Mouse (Mus musculus): ENCODE results near the gene Ccdc148.

The Ccdc148 gene

DNA sequence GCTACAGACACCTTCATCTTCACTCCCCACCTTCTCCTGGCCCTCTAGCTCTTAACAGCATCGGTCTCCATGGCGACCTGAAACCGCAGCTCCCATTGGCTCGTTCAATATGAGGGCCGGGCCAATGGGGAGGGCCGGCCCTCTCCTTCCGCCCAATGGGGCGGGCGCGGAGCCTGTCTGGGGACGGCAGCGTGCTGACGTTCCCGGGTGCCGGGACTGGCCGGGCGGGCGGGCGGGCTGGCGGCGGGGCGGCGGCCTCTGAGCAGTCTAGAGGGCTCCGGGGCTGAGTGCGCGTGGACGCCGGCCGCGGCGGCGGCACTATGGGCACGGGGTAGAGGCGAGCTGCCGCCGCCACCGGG is at the start of gene Ccdc148, which contains the start of gene Pkp4:
TSS of gene Ccdc148 (minus strand) at position 79 of the 359 bp plus-strand sequence.
TSS of gene Pkp4 (plus strand) at position 246 of the 359 bp plus-strand sequence.
- peak; percentile 93 for DNase-seq (ENCODE audit: low read depth, low spot score)

DNA sequence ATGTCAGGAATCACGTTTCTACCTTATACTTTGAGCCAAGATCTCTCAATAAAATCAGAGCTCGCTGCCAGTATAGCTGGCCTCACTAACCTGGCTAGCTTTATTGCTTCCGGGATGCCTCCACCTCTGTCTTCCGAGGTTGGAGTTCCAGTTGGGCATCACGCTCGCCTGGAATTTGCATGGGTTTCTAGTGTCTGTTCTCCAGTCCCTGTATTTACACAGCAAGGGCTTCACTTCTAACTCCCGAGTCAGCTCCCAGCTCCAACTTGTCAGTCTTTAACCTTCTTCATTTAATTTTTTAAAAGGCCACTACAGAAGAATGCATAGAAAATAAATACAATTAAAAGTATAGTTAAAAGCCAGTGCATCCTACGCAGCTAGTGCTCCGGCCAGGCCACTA is 47.8 kb upstream of the Ccdc148 start:
- no peak for DNase-seq (ENCODE audit: low read depth, low spot score)

DNA sequence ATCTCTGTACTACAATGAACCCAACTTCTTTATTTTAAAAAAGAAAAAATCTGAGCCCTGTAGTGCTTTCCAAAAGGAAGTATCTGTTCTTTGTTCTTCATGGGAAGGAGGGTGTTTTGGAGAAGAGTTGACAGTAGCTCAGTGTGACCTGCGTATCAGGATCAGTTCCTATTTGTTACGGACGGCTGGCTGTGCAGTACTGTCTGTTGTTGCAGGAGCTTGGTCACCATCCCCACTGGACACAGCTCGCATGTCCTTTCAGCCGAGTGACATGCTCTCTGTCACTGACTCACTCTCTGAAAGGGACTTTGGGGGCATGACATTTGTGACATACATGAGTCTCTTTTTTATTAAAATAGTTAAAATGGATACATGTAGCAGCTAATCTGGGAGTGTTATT is 47.2 kb upstream of the Ccdc148 start:
- no peak for DNase-seq (ENCODE audit: low read depth, low spot score)

DNA sequence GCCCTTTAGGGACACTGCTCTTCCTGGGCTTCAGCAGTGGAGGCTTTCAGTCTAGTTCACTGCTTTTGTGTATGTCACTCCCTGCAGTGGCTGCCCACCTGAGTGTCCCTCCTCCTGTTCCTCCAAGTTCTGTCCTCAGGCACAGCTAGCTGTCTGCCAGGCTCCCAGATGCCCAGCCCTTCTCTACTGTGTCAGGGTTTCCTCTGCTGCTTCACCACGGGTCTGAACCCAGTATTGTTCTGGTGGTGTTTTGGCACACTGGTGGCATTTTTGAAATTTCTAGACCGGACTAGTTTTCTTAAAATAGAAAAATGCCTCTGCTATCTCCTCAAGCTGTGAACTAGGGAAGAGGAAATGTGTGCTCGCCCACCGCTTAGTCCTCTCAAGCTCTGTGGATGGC is 46.8 kb upstream of the Ccdc148 start:
- no peak for DNase-seq (ENCODE audit: low read depth, low spot score)

DNA sequence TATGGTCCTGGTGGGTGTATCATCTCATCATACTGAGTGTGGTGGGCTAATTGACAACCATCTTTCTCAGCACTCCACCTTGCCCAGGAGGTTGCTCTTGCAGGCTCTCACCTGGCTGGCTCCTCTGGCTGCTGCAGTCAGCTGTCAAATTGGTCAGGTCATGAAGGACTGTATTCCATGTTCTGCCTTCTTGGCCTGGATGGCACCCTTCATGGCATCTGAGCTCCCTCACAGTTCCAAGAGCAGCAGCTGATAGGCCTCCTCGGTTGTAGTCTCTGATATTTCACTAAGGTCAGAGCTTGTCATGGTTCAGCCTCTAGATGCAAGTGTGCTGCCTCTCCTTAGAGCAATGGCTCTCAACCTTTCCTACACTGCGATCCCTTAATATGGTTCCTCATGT is 45.7 kb upstream of the Ccdc148 start:
- DNase-seq (ENCODE audit: low read depth, low spot score): no peak

DNA sequence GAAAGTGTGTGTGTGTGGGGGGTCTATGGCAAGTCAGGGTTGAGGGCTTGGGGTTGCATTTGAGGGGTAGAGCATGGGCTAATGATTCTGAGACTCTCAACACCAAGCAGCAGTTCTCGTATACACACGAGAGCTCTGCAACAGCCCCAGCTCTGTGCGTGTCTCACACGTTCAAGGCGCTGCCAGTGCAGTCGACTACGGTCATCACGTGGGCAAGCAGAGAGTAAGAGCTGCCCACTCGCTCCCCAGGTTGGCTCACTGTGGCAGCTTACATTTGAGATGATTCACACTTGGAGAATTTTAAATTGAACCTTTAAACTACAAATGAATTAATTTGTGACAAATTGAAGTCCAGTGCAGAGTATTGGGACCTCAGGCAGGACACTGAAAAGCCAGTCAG is 44.6 kb upstream of the Ccdc148 start:
- DNase-seq (ENCODE audit: low read depth, low spot score): no peak

DNA sequence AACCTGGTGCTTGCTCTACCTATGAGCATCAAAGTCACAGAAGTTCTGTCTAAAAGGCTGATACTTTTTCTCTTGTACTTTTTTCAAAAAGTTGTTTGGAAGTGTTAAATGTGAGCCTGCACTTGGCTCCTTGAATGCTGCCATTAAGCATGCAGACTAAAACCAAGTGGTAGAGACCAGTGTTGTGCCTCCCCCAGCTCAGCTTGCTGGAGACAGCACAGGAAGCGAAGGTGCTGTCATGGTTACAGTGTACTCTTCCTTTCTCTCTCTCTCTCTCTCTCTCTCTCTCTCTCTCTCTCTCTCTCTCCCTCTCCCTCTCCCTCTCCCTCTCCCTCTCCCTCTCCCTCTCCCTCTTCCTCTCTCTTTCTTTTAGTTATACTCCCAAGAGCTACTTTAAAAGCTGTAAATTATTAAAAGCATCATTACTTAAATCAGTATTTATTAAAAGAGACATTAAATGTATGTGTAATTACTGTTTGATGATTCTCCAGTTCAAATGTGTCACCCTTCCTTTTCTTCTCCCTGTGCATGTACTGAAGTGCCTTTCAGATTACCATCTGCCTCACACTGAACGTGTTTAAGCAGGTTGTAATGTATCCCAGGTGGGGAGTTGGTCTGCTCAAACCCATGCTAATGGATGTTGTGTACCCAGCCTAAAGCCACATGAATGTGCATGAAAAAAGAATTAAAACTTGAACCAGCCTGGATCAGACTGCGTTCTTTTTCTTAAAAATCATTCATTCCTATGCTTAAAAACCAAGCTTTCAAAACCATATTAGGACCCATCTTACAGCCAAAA is 43.3 kb upstream of the Ccdc148 start:
- DNase-seq (ENCODE audit: low read depth, low spot score): peak; percentile 14

DNA sequence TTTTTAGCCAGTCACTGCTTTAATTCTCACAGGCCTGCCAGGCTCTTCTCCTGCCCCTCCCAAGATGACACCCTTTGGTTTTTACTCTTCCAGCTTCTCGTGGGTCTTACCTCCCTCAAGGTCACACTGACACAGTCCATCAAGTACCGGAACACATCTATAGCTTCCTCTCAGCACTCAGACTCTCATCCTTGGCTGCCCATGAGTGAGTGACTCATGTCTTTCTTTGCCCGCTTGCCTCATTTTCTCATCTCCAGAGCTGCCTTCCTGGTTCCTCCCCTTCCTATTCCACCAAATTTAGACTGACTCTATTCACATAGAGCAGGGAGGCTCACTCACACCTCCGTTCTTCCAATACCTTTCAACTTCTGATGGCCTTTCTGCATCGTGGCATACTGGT is 42.4 kb upstream of the Ccdc148 start:
- no peak for DNase-seq (ENCODE audit: low read depth, low spot score)

DNA sequence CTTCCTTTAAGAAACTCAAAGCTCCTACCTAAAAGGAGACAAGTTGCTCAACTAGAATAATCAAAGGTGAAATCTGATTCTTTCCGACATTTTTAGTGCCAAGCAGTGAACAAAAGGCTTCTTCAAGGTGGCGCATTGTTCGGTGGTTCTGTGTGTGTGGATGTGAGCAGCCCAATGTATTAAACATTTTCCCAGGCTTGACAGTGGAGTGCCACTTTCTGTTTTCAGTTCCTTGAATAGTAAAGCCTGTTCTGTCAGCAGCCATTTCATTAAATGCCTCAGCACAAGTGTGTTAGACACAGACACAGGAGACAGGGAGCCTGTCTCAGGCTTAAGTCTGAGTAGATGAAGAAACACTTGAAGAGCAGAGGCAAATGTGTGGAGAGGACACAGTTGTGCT is 40.0 kb upstream of the Ccdc148 start:
- DNase-seq (ENCODE audit: low read depth, low spot score): no peak

DNA sequence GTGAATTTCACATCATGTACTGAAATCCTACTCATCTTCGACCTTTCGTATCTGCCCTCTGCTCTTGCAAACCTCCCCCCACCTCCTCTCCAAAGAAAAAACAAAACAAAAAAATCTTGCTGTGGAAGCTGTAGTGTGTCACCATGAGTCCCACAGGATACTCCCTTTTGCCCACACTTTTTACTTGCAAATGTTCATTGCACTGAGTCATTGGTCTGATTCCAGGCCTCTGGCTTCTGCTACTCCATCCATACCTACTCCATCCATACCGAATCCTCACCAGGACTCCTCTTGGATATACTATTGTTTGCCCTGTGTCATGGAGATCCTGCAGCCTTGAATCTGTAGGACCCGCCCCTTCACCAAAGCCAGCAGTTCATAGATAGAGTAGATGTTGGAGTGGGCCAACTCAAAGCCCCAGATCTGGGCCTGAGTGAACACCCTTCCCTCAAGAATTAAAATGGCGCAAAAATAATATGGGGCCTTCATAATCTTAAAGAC is 39.0 kb upstream of the Ccdc148 start:
- DNase-seq (ENCODE audit: low read depth, low spot score): no peak

DNA sequence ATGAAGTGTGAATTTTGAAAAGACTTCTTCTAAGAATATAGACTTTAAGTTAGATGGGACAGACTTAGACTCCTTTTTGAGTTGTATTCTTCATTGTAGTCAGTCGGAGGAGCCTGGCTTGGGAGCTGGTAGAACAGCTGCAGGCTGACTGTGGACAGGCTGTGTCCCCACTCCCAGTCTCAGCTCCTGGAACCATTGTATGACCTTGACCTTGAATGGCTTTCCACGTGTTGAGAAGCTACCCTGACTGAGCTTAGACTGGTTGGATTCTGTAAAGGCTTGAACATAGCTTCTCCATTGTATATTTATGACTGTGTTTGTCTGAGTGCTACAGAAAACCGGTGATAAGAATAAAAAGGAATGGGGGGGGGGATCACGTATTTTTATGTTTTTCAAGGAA is 36.7 kb upstream of the Ccdc148 start:
- DNase-seq (ENCODE audit: low read depth, low spot score): no peak

DNA sequence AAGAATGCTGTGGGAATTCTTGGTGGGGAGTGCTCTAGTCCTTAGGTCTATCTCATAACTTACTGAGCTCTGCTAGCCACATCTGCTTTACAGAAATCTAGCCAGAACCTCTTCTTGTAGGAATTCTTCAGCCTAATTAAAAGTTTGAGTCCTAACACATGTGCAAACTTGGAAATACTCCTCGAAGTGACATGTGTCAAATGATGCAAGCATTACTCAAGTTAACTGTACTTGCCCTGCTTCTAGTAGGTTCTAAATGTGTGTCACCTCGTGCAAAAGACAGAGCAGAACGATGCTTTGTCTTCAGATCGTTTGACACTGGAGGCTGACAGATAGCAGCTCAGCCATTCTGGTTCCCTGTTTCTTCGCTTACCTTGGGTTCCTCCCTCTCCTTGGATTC is 32.6 kb upstream of the Ccdc148 start:
- no peak for DNase-seq (ENCODE audit: low read depth, low spot score)

DNA sequence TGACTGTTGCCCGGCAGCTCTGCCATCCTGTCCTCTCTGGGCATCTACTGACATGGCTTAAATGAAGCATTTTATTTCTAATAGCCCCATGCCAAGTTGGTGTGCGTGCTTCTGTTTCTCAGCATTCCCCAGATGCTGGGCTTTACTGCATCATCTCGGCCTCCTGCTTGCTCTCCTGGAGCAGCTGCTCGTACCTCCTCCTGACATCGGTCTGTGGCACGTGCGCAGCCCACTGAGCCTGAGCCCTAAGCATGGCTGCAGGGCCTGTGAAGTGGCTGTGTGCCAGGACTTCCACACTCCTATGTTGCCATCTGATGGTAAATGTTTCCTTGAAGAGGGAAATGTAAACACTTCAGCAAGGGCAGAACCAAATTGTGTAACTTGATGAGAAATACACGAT is 31.0 kb upstream of the Ccdc148 start:
- DNase-seq (ENCODE audit: low read depth, low spot score): no peak

DNA sequence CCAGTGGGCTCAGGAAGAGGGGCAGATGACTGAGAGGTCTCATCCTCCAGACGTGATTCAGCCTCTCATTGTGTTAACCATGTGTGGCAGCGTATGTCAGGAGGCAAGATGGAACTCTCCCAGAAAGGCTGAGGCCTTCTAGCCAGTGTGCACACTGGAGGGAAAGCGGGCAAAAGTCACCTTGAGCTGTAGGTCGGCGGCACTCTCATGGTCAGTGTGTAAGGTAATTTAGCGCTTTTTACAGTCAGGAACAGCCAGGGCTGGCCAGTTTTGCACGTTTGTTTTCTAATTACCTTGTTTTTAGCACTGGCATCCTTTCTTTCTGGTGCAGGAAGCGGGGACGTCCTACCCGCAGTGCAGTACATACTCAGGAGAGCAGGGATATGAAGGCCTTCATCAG is 29.7 kb upstream of the Ccdc148 start:
- no peak for DNase-seq (ENCODE audit: low read depth, low spot score)

DNA sequence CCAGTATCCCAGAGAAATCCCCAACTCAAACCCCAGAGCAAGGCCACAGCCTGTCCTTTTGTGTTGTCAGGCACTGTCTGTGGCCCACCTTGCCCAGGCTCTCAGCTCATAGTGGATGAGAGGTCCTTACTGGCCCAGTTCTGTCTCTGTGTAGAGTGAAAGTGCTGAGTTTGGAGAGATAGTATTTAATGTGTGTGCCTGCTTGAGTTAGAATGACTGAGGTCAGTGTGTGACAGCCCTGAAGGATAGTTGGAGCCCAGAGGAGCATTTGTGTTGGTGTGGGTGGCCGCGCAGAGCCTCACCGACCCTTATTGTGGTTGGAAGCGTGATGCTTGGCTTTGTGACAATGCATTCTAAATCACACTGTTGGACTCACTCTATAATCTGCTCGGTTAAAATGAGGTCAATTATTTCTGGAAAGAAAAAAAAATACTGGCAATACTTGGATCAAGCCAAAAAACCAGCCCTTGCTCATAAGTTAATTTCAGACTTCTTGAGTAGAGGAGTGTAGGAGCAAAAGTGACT is 29.2 kb upstream of the Ccdc148 start:
- DNase-seq (ENCODE audit: low read depth, low spot score): no peak

DNA sequence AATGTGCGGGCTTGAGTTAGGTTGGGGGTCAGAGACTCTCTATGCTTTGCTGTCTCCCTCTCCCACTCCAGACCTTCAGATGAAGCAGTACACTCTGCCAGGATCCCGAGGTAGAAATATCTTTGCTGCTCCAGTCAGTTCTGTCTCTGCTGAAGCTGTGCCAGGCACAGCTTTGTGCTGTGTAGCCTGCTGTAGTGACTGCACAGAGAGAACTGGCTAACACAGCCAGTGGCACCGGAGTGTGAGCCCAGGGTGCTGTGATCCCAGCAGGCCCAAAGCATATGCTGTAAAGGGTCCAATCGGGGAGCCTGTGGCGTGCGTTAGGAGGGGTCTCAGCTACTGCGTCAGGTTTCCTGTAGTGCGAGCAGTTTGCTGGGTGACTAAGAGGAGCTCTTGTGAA is 27.8 kb upstream of the Ccdc148 start:
- DNase-seq (ENCODE audit: low read depth, low spot score): no peak

DNA sequence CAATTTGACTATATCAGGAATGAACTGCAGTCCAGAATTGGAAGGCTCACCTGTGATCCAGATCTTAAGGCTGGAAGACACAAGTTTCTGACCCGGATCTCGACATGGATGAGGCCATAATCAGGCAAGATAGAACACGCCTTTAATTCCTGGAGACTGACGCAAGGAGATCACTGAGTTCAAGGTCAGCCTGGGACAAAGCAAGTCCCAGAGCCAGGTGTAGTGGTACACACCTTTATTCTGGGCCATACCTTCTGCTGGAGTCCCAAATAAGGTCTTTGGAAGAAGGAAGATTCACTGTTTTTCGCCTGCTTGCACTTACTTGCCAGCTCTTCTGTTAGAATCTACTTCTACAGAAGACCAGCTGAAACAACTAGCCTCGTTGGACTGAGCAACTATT is 26.5 kb upstream of the Ccdc148 start:
- no peak for DNase-seq (ENCODE audit: low read depth, low spot score)

DNA sequence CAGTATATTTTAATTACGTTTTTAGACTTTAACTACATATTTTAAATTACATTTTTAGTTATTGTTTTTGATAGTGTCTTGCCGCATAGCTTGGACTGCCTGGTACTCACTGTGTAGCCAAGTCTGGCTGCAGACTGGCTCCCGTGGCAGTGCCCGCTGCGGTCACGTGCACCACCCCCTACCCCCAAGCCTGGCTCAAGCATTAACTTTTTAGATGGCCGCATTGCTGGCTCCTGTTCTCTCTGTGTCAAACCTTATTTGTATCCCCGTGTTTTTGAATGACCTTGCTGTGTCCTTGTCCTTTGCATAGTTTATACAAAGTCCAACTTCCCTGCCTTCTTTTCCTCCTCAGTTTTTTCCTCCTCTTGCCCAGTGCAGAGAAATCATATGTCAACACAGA is 25.6 kb upstream of the Ccdc148 start:
- no peak for DNase-seq (ENCODE audit: low read depth, low spot score)

DNA sequence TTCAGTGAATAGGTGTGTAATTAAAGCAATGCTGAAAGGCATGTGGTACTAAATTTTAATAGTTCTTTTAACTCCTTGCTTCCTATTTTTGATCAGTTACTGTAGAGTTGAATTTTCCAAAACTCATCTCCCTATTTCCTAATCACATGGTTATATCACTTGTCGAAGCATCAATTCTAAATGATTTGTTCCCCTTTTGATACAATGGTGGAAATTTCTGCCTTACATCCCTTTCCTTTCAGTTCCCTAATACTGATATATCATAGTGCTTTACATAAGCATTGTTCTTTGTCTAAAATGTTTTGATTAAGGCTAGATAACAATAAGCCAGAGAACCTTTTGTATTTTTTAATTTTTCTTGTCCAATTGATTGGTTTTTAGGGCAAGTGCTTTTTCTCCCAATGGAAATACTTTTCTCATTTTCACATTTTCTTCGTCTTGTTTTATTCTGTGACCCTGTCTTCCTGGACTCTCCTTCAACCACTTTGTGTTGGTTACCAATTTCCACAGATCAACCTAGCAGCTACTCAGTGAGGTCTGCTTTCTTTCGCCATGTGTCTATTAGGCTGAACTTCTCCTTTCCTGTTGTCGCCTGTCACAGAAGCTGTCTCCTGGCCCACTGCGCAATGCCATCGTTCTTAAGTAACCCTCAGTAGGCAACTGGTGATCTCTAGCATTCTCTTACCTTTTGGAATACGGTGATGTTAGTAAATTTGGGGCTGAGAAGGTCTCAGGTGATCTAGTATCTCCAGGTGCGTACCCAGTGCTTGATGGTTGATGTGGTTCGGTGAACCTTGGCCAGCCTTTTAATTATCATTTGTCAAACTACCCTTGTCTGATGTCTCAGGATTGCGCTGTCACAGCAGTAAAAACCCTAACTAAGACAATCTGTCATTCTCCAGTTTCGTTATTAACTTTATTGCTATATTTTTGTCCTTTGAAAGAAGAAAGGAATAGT is 23.9 kb upstream of the Ccdc148 start:
- no peak for DNase-seq (ENCODE audit: low read depth, low spot score)

DNA sequence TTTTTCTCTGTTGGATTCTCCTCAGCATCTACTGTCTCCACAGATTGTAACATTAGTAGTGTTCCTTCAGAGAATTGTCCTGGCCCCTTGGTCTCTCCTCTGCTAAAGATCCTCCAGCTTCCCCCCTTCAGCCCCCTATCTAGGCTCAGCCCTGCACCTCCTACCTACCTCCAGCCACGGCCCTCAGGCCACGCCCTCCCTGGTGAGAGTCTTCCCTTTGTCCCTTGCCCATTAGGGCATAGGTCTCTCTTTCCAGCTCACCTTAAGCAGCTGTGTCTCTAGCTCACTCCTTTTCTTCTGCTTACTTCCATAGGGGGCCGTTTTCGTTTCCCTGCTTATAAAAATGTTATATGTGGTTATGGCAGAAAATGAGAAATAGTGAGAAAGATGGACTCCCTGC is 23.1 kb upstream of the Ccdc148 start:
- no peak for DNase-seq (ENCODE audit: low read depth, low spot score)

DNA sequence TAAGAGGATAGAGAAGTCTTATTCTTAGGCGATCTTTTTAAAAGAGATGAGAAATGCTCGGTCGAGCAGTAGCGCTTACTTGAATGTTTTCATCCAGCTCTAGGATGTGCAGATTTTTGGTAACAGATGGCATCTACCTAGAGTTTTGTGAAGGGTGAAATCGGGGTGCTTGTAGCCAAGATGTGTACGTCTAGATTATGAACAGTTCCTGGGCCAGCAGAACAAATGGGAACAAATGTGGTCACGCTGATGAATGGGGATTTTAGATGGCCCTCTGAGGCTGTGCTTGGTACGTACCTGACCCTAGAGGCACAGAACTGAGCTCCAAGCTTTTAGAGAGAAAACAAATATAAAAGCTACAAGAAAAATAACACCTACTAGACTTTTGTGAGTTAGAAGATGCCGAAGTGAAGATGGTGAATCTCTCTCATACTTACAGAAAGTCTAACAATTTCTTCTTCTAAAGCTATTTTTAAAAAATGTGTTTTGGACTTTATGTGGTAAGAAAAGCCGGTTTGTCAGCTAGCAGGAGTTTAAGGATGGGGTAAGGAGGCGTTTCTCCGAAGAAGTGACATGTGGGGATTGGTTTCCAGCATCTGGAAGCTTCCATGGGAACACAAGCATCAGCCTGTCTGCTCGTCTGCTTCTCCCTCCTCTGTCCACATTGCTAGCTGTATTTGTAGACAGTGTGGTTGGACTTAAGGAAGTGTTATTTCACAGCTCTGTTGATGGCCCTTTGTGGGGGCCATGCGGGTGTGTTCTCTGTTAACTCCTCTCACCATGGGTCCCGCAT is 21.0 kb upstream of the Ccdc148 start:
- DNase-seq (ENCODE audit: low read depth, low spot score): no peak

DNA sequence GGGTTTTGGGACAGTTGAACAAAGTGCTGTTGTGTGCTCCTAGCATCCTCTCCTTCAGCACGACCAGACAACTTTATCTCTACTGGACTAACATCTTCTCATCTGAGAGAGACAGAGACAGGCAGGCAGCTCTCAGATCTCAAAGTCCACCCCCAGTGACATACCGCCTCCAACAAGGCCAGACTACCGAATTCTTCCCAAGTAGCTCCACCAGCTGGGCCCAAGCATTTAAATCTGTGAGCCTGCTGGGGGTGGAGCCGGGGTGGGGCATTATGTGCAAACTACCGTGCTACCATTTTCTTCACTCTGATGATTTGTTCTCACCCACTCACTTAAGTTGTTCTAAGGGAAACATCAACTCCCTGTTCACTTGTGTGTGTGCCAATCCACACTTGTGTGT is 19.0 kb upstream of the Ccdc148 start:
- DNase-seq (ENCODE audit: low read depth, low spot score): no peak
